Mouse (Mus musculus) embryonic fibroblast, embryonic 13.5 days (primary cell): ENCODE measurements around the gene Aqp5.

ENCODE experiments used
- CTCF ChIP-seq: IDR thresholded peaks from 2 replicates; pipeline ENCODE4 v1.5.1; 2011; ENCODE audit warnings: mild to moderate bottlenecking, control low read depth, low read length, moderate library complexity, borderline replicate concordance; ENCODE audit not compliant: insufficient read depth
- POLR2A ChIP-seq: IDR thresholded peaks from 2 replicates; pipeline ENCODE4 v1.6.1; 2011; ENCODE audit warnings: low read depth, mild to moderate bottlenecking, control low read depth, low read length, moderate library complexity

DNA sequence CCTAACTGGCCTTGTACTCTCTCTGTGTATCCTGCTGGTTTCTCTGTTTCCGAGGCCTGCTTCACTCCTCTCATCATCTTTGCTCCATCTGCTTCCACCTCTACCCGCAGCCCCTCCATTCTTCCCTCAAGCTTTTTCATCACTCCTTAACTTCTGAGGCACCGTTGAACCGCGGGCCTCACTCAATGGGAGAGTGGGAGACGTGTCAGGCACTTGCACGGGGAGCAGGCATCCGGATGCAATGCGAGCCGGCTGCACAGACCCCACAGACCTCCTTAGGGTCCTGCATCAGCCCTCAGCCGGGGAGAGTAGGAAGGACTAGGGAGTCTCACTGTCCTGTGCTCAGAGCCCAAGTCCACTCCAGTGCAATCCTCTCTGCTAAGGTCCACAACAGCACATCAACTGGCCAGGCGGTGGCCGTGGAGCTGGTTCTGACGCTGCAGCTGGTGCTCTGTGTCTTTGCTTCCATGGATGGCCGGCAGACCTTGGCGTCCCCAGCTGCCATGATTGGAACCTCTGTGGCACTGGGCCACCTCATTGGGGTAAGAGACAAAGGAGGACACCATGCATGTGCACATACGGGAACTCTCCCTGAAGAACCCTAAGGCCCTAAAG lies 11.7 kb downstream of the Aqp5 start:
- no peak for TF ChIP-seq POLR2A
- TF ChIP-seq CTCF: no peak
